Mouse (Mus musculus): ENCODE data around the gene Cnppd1. TPM values are rescaled to one million over a fixed set of nuclear protein-coding genes. Genes with fewer than 3 reads are reported as not detected.

Cnppd1 gene
- 66.7 and 68.5 TPM in 2 replicates for polyA plus RNA-seq (2015; fragmentation: Nextera tagmentation; extraction: Ambion mirVana)

DNA sequence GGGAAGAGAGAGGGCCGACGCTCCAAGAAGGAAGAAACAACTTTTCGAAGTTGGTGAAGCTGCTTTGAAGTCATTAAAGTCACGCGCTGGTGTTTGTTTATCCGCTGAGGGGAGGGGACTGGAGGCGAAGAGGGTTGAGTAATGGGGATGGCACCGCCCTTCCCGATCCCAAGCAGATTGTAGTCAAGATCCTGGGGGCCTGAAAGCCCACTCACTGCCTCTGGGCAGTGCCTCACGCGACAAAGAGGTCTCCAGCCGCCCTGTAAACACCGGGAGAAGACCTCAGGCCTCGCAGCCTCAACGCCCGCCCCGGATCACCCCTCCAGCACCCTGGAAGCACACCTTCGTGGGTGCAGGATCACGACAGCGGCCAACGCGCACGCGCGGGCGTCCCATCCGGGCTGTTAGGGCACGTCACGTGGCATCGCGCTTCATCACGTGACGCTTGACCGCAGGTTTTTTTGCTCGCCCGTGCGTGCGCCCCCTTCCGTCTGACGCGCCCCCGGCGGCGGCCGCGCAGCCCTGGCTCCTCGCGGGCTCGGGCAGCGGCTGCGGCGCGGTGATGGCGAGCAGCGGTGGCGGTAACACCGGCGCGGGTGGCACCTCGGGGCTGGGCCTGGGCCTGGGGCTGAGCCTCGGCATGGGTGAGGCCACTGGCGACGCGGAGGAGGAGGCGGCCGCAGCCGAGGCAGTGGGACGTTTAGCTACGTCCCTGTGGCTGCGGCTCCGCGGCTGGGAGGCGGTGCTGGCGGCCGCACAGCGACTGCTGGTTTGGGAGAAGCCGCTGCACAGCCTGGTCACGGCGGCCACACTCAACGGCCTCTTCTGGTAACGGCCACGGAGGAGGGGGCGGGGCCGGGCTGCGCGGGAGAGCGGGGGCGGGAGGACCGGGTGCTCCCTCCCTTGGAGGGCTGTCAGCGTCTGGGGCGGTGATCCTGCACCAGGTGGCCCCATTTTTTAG is at the start of gene Cnppd1, which contains the start of gene Retreg2:
Cnppd1 (minus strand) TSS at position 411 of the 961 bp plus-strand sequence.
Retreg2 (plus strand) TSS at position 478 of the 961 bp plus-strand sequence.
- H3K27me3 ChIP-seq: no peaks in the 10 kb centered on the region
- peak; percentile 93 for ATAC-seq
- H3K4me3 ChIP-seq (replicated peaks): peak within 1 kb of the TSS; percentile 83
- H3K27ac ChIP-seq: peak within 1 kb of the TSS; percentile 98
- H3K4me2 ChIP-seq (replicated peaks): peak within 1 kb of the TSS; percentile 94
- peaks cover 49% of the 10 kb centered on the region for H3K4me1 ChIP-seq (replicated peaks)
- peaks cover 56% of the 10 kb centered on the region for H3K36me3 ChIP-seq
- H3K9me3 ChIP-seq: no peaks in the 10 kb centered on the region
- peak within 1 kb of the TSS; percentile 95 for H3K9ac ChIP-seq (replicated peaks)
- under 1% methylated on average over 85 of the region's 91 CpGs for WGBS

DNA sequence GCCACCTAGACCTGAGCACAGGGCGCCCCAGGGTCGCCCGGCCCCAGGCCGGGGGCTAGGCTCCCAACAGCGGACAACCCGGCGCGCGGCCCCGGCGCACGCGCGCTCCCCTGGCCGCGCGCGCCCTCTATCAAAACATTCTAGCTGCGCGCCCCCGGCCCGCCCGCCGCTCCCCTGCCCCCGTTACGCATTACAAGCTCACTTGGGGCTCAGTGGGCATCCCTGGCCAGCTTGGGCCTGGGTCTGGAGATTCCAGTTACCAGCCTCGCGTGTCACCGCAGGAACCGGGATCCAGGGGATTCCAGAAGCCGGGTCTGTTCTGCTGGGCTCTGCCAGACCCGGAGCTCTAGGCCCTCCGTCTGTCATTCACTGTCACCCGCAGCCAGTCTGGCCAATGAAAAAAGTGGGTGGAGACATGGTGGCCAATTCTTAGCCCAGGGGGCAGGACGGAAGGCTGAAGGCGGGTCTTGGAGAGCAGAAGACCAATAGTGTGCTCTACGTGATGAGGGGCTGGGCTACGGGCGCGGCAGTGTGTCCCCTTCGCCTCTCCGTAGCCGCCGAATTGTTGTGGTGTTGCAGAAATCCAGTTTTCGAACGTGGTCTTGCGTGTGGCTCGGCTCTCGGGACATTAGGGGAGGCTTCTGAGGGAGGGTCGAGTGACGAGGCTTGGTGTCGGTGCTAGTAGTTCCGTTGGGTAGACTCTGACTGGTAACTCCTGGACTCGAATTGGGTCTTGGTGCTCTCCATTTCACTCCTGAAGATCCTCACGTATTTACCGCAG is 49.3 kb upstream of the Cnppd1 start, which contains the start of the genes Ankzf1 and Atg9a:
Ankzf1 (plus strand) TSS at position 530 of the 781 bp plus-strand sequence.
Atg9a (minus strand) TSS at position 575 of the 781 bp plus-strand sequence.
- Histone ChIP-seq H3K9me3 (no peaks in the 10 kb centered on the region), H3K4me3 (replicated peaks) (peak within 1 kb of the TSS; percentile 82), H3K27ac (peak within 1 kb of the TSS; percentile 93), H3K4me1 (replicated peaks) (peaks cover 30% of the 10 kb centered on the region), H3K4me2 (replicated peaks) (peak within 1 kb of the TSS; percentile 94), H3K9ac (replicated peaks) (peak within 1 kb of the TSS; percentile 96), H3K36me3 (peaks cover 37% of the 10 kb centered on the region), H3K27me3 (no peaks in the 10 kb centered on the region)
- ATAC-seq: peak; percentile 99
- 0% methylated on average over 56 of the region's 56 CpGs for WGBS

GRCm38 (mm10) chr1:75191258-75191621 is 48.7 kb upstream of the Cnppd1 start:
- H3K4me3 ChIP-seq (replicated peaks): peak overlapping the region; percentile 82
- no peaks in the 10 kb centered on the region for H3K27me3 ChIP-seq
- no peak for ATAC-seq
- peak overlapping the region; percentile 96 for H3K9ac ChIP-seq (replicated peaks)
- H3K4me2 ChIP-seq (replicated peaks): peak overlapping the region; percentile 94
- H3K36me3 ChIP-seq: peaks cover 37% of the 10 kb centered on the region
- H3K9me3 ChIP-seq: no peaks in the 10 kb centered on the region
- peak overlapping the region; percentile 93 for H3K27ac ChIP-seq
- WGBS: 45% methylated on average over 5 of the region's 5 CpGs
- H3K4me1 ChIP-seq (replicated peaks): peaks cover 30% of the 10 kb centered on the region

- Histone ChIP-seq H3K36me3 (peaks cover 37% of the 10 kb centered on the region), H3K27ac (no peak overlapping the region), H3K4me3 (replicated peaks) (peak overlapping the region; percentile 82), H3K27me3 (no peaks in the 10 kb centered on the region), H3K4me2 (replicated peaks) (peak overlapping the region; percentile 94), H3K9ac (replicated peaks) (no peak overlapping the region), H3K4me1 (replicated peaks) (peaks cover 30% of the 10 kb centered on the region), H3K9me3 (no peaks in the 10 kb centered on the region)
- ATAC-seq: no peak
- WGBS: 86% methylated on average over 2 of the region's 2 CpGs
Observed at GRCm38 (mm10) chr1:75190577-75190976, 48.1 kb upstream of the Cnppd1 start.

DNA sequence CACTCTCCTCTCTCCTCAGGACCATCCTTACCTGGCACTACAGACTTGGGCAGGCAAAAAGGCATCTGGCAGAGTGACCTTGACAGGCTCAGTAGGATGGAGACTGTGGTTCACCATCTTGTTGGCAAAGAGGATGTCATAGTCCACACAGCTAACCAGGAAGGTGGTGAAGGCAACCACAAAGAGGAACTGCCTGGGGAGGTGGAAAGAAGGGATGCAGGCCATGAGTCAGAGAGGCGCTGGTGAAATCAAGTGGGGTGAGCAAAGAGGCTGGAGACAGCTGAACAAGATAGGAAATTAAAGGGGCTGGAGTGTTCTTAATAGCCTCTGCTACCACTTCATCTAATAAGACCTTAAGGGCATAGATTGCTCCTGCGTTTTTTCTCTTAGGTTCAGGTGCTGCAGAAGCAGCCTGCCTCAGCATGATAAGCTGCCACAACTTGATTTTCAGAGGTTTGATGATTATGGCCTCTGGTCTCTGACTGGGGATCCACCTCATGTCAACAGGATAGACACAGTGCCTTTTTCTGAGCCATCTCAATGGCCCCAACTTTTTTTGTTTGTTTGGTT is 45.5 kb upstream of the Cnppd1 start:
- 89% methylated on average over 2 of the region's 2 CpGs for WGBS
- H3K9ac ChIP-seq (replicated peaks): no peak overlapping the region
- no peak for ATAC-seq

GRCm38 (mm10) chr1:75187126-75187525 is 44.6 kb upstream of the Cnppd1 start:
- H3K36me3 ChIP-seq: peaks cover 65% of the 10 kb centered on the region
- no peak for ATAC-seq

More for the DNA sequence above, 45.5 kb upstream of the Cnppd1 start:
- no peak overlapping the region for H3K27ac ChIP-seq
- no peaks in the 10 kb centered on the region for H3K9me3 ChIP-seq
- H3K4me3 ChIP-seq (replicated peaks): no peak overlapping the region
- no peaks in the 10 kb centered on the region for H3K27me3 ChIP-seq
- peaks cover 23% of the 10 kb centered on the region for H3K4me1 ChIP-seq (replicated peaks)
- peaks cover 56% of the 10 kb centered on the region for H3K36me3 ChIP-seq
- no peak overlapping the region for H3K4me2 ChIP-seq (replicated peaks)

GRCm38 (mm10) chr1:75185495-75185894 is 43.0 kb upstream of the Cnppd1 start:
- ATAC-seq: no peak
- H3K4me2 ChIP-seq (replicated peaks): no peak overlapping the region
- no peaks in the 10 kb centered on the region for H3K9me3 ChIP-seq
- H3K27ac ChIP-seq: no peak overlapping the region
- WGBS: 95% methylated on average over 11 of the region's 11 CpGs
- peaks cover 11% of the 10 kb centered on the region for H3K4me1 ChIP-seq (replicated peaks)
- no peak overlapping the region for H3K4me3 ChIP-seq (replicated peaks)
- 0 out of 2 replicates have a peak overlapping the region, but pooled peaks have one; percentile 14 for H3K9ac ChIP-seq (replicated peaks)
- peaks cover 74% of the 10 kb centered on the region for H3K36me3 ChIP-seq
- no peaks in the 10 kb centered on the region for H3K27me3 ChIP-seq

More at GRCm38 (mm10) chr1:75187126-75187525, 44.6 kb upstream of the Cnppd1 start:
- Histone ChIP-seq H3K4me2 (replicated peaks) (no peak overlapping the region), H3K9me3 (no peaks in the 10 kb centered on the region), H3K27ac (no peak overlapping the region), H3K27me3 (no peaks in the 10 kb centered on the region), H3K4me3 (replicated peaks) (no peak overlapping the region), H3K9ac (replicated peaks) (no peak overlapping the region), H3K4me1 (replicated peaks) (peaks cover 16% of the 10 kb centered on the region)

- 75% methylated on average over 4 of the region's 4 CpGs for WGBS
- ATAC-seq: no peak
- Histone ChIP-seq H3K4me1 (replicated peaks) (peaks cover 25% of the 10 kb centered on the region), H3K4me3 (replicated peaks) (no peak overlapping the region), H3K27ac (no peak overlapping the region), H3K27me3 (no peaks in the 10 kb centered on the region), H3K9ac (replicated peaks) (no peak overlapping the region), H3K36me3 (peaks cover 69% of the 10 kb centered on the region), H3K4me2 (replicated peaks) (no peak overlapping the region), H3K9me3 (no peaks in the 10 kb centered on the region)
Observed at GRCm38 (mm10) chr1:75182160-75182559, 39.6 kb upstream of the Cnppd1 start.

DNA sequence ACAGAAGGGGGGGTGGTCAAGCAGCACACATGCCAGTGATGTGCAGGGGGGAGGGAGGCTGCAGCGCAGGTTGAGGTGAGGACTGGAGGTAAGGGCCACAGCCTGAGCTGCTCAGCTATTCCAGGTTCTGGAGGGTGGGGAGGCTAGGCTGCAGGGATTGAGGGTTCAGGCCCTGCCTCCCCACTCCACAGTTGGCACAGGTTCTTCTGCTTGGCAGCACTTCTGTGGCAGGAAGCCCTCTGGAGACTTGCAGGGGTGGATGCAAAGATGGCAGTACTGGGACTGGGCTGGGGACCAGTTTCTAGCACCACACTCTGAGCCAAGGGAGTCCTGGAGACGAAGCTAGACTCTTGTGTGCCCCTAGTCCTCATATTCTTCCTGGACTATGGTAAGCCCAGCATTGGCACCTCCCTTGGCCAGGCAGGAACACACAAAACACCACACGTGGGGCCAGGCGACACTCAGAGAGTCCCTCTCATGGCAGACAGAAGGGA is 38.9 kb upstream of the Cnppd1 start:
- H3K9me3 ChIP-seq: no peaks in the 10 kb centered on the region
- H3K36me3 ChIP-seq: peaks cover 68% of the 10 kb centered on the region
- H3K4me3 ChIP-seq (replicated peaks): no peak overlapping the region
- no peak for ATAC-seq
- H3K27me3 ChIP-seq: no peaks in the 10 kb centered on the region
- H3K4me2 ChIP-seq (replicated peaks): no peak overlapping the region
- WGBS: 83% methylated on average over 4 of the region's 4 CpGs
- no peak overlapping the region for H3K9ac ChIP-seq (replicated peaks)
- no peak overlapping the region for H3K27ac ChIP-seq
- H3K4me1 ChIP-seq (replicated peaks): peaks cover 25% of the 10 kb centered on the region

DNA sequence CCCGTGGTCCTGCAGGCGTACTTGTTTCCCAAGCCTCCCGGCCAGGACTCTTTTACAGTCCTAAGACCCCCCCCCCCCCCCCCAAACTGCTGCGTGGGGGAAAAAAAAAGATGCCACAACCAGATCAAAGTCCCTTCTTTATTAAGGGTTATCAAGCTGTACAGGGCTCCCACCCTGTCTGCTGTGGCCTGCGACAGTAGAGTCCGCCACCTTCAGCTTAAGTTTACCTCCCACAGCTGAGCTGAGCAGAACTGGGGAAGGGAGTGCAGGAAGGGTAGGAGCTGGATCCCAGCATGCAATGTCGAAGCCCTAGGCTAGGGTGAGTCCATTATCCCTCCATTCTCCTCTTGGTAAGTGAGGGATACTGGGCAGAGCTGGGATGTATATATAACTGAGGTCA is 38.2 kb upstream of the Cnppd1 start:
- Histone ChIP-seq H3K4me1 (replicated peaks) (peaks cover 25% of the 10 kb centered on the region), H3K27me3 (no peaks in the 10 kb centered on the region), H3K4me2 (replicated peaks) (peak overlapping the region; percentile 100), H3K36me3 (peaks cover 68% of the 10 kb centered on the region), H3K9me3 (no peaks in the 10 kb centered on the region), H3K27ac (peak overlapping the region; percentile 19; the same call in 1 of the 2 replicates), H3K4me3 (replicated peaks) (peak overlapping the region; percentile 62; the same call in 1 of the 2 replicates), H3K9ac (replicated peaks) (no peak overlapping the region)
- WGBS: 43% methylated on average over 7 of the region's 7 CpGs
- peak; percentile 13; the same call in 1 of the 2 replicates for ATAC-seq

DNA sequence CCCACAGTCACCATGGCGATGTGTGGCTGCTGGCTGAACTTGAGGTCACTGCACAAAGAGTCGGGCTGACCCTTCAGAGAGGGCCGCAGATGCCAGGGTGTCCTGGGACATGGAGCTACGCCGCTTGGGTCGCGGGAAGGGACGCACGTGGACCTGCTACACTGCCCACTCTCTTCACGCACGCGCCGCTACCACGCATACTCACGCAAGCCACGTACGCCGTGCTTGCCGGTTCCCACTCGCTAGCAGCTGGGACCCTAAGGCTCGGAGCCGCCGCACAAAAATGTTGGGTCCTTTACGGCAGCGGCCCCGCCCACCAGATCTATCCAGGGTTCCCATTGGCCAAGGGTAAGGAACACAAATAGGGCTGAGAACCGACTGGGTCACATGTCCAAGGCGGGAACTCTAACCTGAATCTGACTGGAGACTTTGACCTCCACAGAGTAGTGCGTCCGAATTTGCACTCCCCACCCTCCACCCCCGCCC is 37.6 kb upstream of the Cnppd1 start, which contains the start of gene Abcb6:
Abcb6 (minus strand) TSS at position 288 of the 486 bp plus-strand sequence.
- Histone ChIP-seq H3K27me3 (no peaks in the 10 kb centered on the region), H3K9ac (replicated peaks) (peak within 1 kb of the TSS; percentile 81), H3K36me3 (peaks cover 68% of the 10 kb centered on the region), H3K9me3 (no peaks in the 10 kb centered on the region), H3K4me1 (replicated peaks) (peaks cover 25% of the 10 kb centered on the region), H3K4me3 (replicated peaks) (peak within 1 kb of the TSS; percentile 62), H3K4me2 (replicated peaks) (peak within 1 kb of the TSS; percentile 100), H3K27ac (peak within 1 kb of the TSS; percentile 65)
- peak; percentile 94 for ATAC-seq
- WGBS: under 1% methylated on average over 31 of the region's 31 CpGs

Data from midbrain, embryonic 13.5 days (tissue).